Mouse (Mus musculus): ENCODE results near the gene N4bp2l2. TPM values are rescaled to one million over a fixed set of nuclear protein-coding genes. Genes with fewer than 3 reads are reported as not detected.

N4bp2l2 gene
- polyA plus RNA-seq, 1 experiment: 9.4 TPM

- no peak for DNase-seq (ENCODE audit: low read depth)
Measured at GRCm38 (mm10) chr5:150598202-150599119, 67.5 kb downstream of the N4bp2l2 start.

GRCm38 (mm10) chr5:150597088-150597487, 68.9 kb downstream of the N4bp2l2 start, which contains the start of gene N4bp2l1:
TSS of gene N4bp2l1 (minus strand) at chr5:150597188.
- no peak for DNase-seq (ENCODE audit: low read depth)

- no peak for DNase-seq (ENCODE audit: low read depth)
Measured at GRCm38 (mm10) chr5:150595366-150596016, 70.5 kb downstream of the N4bp2l2 start.

GRCm38 (mm10) chr5:150594649-150595339, 71.2 kb downstream of the N4bp2l2 start:
- DNase-seq (ENCODE audit: low read depth): no peak

- no peak for DNase-seq (ENCODE audit: low read depth)
Measured at GRCm38 (mm10) chr5:150593756-150594648, 72.0 kb downstream of the N4bp2l2 start.

GRCm38 (mm10) chr5:150592904-150593755, 72.9 kb downstream of the N4bp2l2 start:
- DNase-seq (ENCODE audit: low read depth): no peak

GRCm38 (mm10) chr5:150592186-150592903, 73.6 kb downstream of the N4bp2l2 start:
- DNase-seq (ENCODE audit: low read depth): no peak

- DNase-seq (ENCODE audit: low read depth): no peak
Measured at GRCm38 (mm10) chr5:150589945-150590344, 76.0 kb downstream of the N4bp2l2 start.

- DNase-seq (ENCODE audit: low read depth): no peak
Measured at GRCm38 (mm10) chr5:150584337-150584729, 81.7 kb downstream of the N4bp2l2 start.

- no peak for DNase-seq (ENCODE audit: low read depth)
Measured at GRCm38 (mm10) chr5:150583622-150584336, 82.2 kb downstream of the N4bp2l2 start.

- no peak for DNase-seq (ENCODE audit: low read depth)
Measured at GRCm38 (mm10) chr5:150583181-150583580, 82.8 kb downstream of the N4bp2l2 start.

GRCm38 (mm10) chr5:150581180-150581579, 84.8 kb downstream of the N4bp2l2 start:
- DNase-seq (ENCODE audit: low read depth): no peak

GRCm38 (mm10) chr5:150578613-150579171, 87.3 kb downstream of the N4bp2l2 start:
- no peak for DNase-seq (ENCODE audit: low read depth)

GRCm38 (mm10) chr5:150576832-150577231, 89.2 kb downstream of the N4bp2l2 start:
- DNase-seq (ENCODE audit: low read depth): no peak

GRCm38 (mm10) chr5:150574885-150575284, 91.1 kb downstream of the N4bp2l2 start:
- DNase-seq (ENCODE audit: low read depth): no peak

- DNase-seq (ENCODE audit: low read depth): no peak
Measured at GRCm38 (mm10) chr5:150574403-150574802, 91.6 kb downstream of the N4bp2l2 start.

GRCm38 (mm10) chr5:150570496-150571219, 95.3 kb downstream of the N4bp2l2 start:
- no peak for DNase-seq (ENCODE audit: low read depth)

GRCm38 (mm10) chr5:150566971-150567370, 99.0 kb downstream of the N4bp2l2 start:
- DNase-seq (ENCODE audit: low read depth): no peak

All from gonadal fat pad, adult 2 months (tissue).